Comparison of ENCODE assay signal across 8 mouse cellular contexts in genomic region chr19:30548411-30549043, GRCm38 (mm10). TPM values are rescaled to one million over a fixed set of nuclear protein-coding genes. Genes with fewer than 3 reads are reported as not detected.
DNase-seq lines count a peak whose midpoint lies in the region; ATAC-seq lines count a peak whose summit lies in the region.

No protein-coding gene starts in this region.

- peaks cover 18% of the 10 kb centered on the region for H3K4me1 ChIP-seq in embryonic facial prominence, embryonic 14.5 days (ENCODE audit: control insufficient read depth, insufficient read depth, low read length)
- no peaks in the 10 kb centered on the region for H3K4me1 ChIP-seq in limb, embryonic 11.5 days (ENCODE audit: control insufficient read depth, insufficient read depth, low read length)
- H3K4me1 ChIP-seq in neural tube, embryonic 13.5 days (replicated peaks), result peaks cover 23% of the 10 kb centered on the region

- peaks cover 49% of the 10 kb centered on the region for H3K27me3 ChIP-seq in embryonic facial prominence, embryonic 14.5 days (replicated peaks; ENCODE audit: control insufficient read depth, insufficient read depth, low read length)
- H3K27me3 ChIP-seq in limb, embryonic 11.5 days (ENCODE audit: control insufficient read depth, insufficient read depth, low read length), result peaks cover 8% of the 10 kb centered on the region
- H3K27me3 ChIP-seq in neural tube, embryonic 13.5 days, result peaks cover 88% of the 10 kb centered on the region

- peak overlapping the region; percentile 57 for H3K9ac ChIP-seq in embryonic facial prominence, embryonic 14.5 days (ENCODE audit: low read depth, low read length)
- no peak overlapping the region; the same call in 1 of the 2 replicates for H3K9ac ChIP-seq in limb, embryonic 11.5 days (ENCODE audit: low read length)
- peak overlapping the region; percentile 57; the same call in 1 of the 2 replicates for H3K9ac ChIP-seq in neural tube, embryonic 13.5 days

- no peak overlapping the region; the same call in 1 of the 2 replicates for H3K27ac ChIP-seq in embryonic facial prominence, embryonic 14.5 days (replicated peaks; ENCODE audit: low read depth, low read length)
- no peak overlapping the region for H3K27ac ChIP-seq in limb, embryonic 11.5 days (replicated peaks; ENCODE audit: low read depth, low read length)
- H3K27ac ChIP-seq in neural tube, embryonic 13.5 days (replicated peaks), result no peak overlapping the region

- peak overlapping the region; percentile 47 for H3K4me3 ChIP-seq in embryonic facial prominence, embryonic 14.5 days (ENCODE audit: low read depth, low read length)
- peak overlapping the region; percentile 31 for H3K4me3 ChIP-seq in limb, embryonic 11.5 days (ENCODE audit: low read depth, low read length)
- H3K4me3 ChIP-seq in neural tube, embryonic 13.5 days, result peak overlapping the region; percentile 41

- peak; percentile 15 for DNase-seq in kidney, adult 18-20 months
- no peak for DNase-seq in kidney, adult 11 months
- peak; percentile 15 for DNase-seq in embryonic facial prominence, embryonic 14.5 days (ENCODE audit: low spot score)
- peak; percentile 67 for DNase-seq in limb, embryonic 11.5 days (ENCODE audit: low spot score)
- DNase-seq in spleen, postnatal 10 days (ENCODE audit: low spot score in 2 of 2), result no peak
- DNase-seq in left cerebral cortex, postnatal 36 days (ENCODE audit: low spot score in 2 of 2), result no peak
- no peak for DNase-seq in right cerebral cortex, adult 2 months (ENCODE audit: low spot score in 2 of 2)

- H3K9me3 ChIP-seq in embryonic facial prominence, embryonic 14.5 days (ENCODE audit: control insufficient read depth, low read length), result no peaks in the 10 kb centered on the region
- H3K9me3 ChIP-seq in limb, embryonic 11.5 days (ENCODE audit: control insufficient read depth, low read length), result no peaks in the 10 kb centered on the region
- no peaks in the 10 kb centered on the region for H3K9me3 ChIP-seq in neural tube, embryonic 13.5 days

- intact Hi-C loops in left cerebral cortex, postnatal 36 days (cut with DNase I), result no loop called here

- H3K4me2 ChIP-seq in embryonic facial prominence, embryonic 14.5 days (ENCODE audit: low read depth, low read length), result peak overlapping the region; percentile 75
- peak overlapping the region; percentile 71 for H3K4me2 ChIP-seq in limb, embryonic 11.5 days (ENCODE audit: low read depth, severe bottlenecking)
- H3K4me2 ChIP-seq in neural tube, embryonic 13.5 days, result peak overlapping the region; percentile 64

- H3K36me3 ChIP-seq in embryonic facial prominence, embryonic 14.5 days (ENCODE audit: control insufficient read depth, insufficient read depth, low read length), result no peaks in the 10 kb centered on the region
- H3K36me3 ChIP-seq in limb, embryonic 11.5 days (ENCODE audit: control insufficient read depth, insufficient read depth, low read length), result no peaks in the 10 kb centered on the region
- no peaks in the 10 kb centered on the region for H3K36me3 ChIP-seq in neural tube, embryonic 13.5 days

- 1% methylated on average over 23 of the region's 23 CpGs for WGBS in embryonic facial prominence, embryonic 14.5 days
- WGBS in limb, embryonic 11.5 days, result under 1% methylated on average over 23 of the region's 23 CpGs
- WGBS in neural tube, embryonic 13.5 days, result under 1% methylated on average over 23 of the region's 23 CpGs

- peak; percentile 30; the same call in 1 of the 2 replicates for ATAC-seq in embryonic facial prominence, embryonic 14.5 days (ENCODE audit: low read depth)
- no peak for ATAC-seq in limb, embryonic 11.5 days (ENCODE audit: insufficient number of reproducible peaks, low FRiP score, low TSS enrichment, low read depth)
- ATAC-seq in neural tube, embryonic 13.5 days (ENCODE audit: low read depth), result peak; percentile 66

RNA-seq across cellular contexts. Expression of gene Dkk1, which starts 0.9 kb away (rescaled TPM):
- 11.3 and 12.0 TPM in 2 replicates for polyA plus RNA-seq in embryonic facial prominence, embryonic 14.5 days (2014; fragmentation: Nextera tagmentation; extraction: Ambion mirVana)
- 8.4 and 8.8 TPM in 2 replicates for polyA plus RNA-seq in limb, embryonic 11.5 days (2014; fragmentation: Nextera tagmentation; extraction: Ambion mirVana)
- polyA plus RNA-seq in neural tube, embryonic 13.5 days (2015; fragmentation: Nextera tagmentation; extraction: Ambion mirVana), result 1.3 and 1.8 TPM in 2 replicates
- total RNA-seq in left cerebral cortex, postnatal 36 days (2021), result not detected

Comparison
In these comparisons a context has a peak if more than half of its experiments do, and no peak if none do; other contexts are left out.
1. DNase-seq: peak in kidney, adult 18-20 months (single experiment), embryonic facial prominence, embryonic 14.5 days (single experiment) and limb, embryonic 11.5 days (single experiment); none in kidney, adult 11 months (single experiment), spleen, postnatal 10 days (0 of 2), left cerebral cortex, postnatal 36 days (0 of 2) and right cerebral cortex, adult 2 months (0 of 2).
2. Peak in every context shown above with its lines, with median percentiles within 50 percentile points of each other: H3K4me2 ChIP-seq and H3K4me3 ChIP-seq.